Mouse (Mus musculus) cerebellum, adult 2 months (tissue): ENCODE results near the gene Uba6.

ENCODE experiments used
- CTCF ChIP-seq: fragments of 200-500 bp; IDR thresholded peaks from 2 replicates; pipeline ENCODE4 v1.5.1; 2011; ENCODE audit warnings: low read depth, mild to moderate bottlenecking, control low read depth, low read length, moderate library complexity, borderline replicate concordance; ENCODE audit not compliant: insufficient read depth
- POLR2A ChIP-seq: fragments of 200-500 bp; IDR thresholded peaks from 2 replicates; pipeline ENCODE4 v1.6.1; 2011; ENCODE audit warnings: low read length, control low read depth, borderline replicate concordance; ENCODE audit not compliant: insufficient read depth

GRCm38 (mm10) chr5:86098988-86099387, 73.6 kb downstream of the Uba6 start:
- TF ChIP-seq CTCF (no peak), POLR2A (no peak)
